Mouse (Mus musculus) MEL (cell line): Measurements from ENCODE around the gene Mnx1.

ENCODE experiments used
- EP300 ChIP-seq, 2 experiments: IDR thresholded peaks; 2 replicates each; pipeline ENCODE4 v1.6.1; 2011; ENCODE audit warnings: improper control_type of control experiment in 2 of 2, low read length in 2 of 2, low read depth in 1 of 2, mild to moderate bottlenecking in 1 of 2
- GATA1 ChIP-seq: IDR thresholded peaks from 2 replicates; pipeline ENCODE4 v1.6.1; 2011; ENCODE audit warnings: low read depth, low read length, improper control_type of control experiment
- SMC3 ChIP-seq: IDR thresholded peaks from 2 replicates; pipeline ENCODE4 v1.6.1; 2011; ENCODE audit warnings: low read depth, low read length, improper control_type of control experiment
- USF1 ChIP-seq: IDR thresholded peaks from 2 replicates; pipeline ENCODE4 v1.6.1; 2014; ENCODE audit warnings: low read depth, mild to moderate bottlenecking, inconsistent platforms, low read length, improper control_type of control experiment, moderate library complexity

DNA sequence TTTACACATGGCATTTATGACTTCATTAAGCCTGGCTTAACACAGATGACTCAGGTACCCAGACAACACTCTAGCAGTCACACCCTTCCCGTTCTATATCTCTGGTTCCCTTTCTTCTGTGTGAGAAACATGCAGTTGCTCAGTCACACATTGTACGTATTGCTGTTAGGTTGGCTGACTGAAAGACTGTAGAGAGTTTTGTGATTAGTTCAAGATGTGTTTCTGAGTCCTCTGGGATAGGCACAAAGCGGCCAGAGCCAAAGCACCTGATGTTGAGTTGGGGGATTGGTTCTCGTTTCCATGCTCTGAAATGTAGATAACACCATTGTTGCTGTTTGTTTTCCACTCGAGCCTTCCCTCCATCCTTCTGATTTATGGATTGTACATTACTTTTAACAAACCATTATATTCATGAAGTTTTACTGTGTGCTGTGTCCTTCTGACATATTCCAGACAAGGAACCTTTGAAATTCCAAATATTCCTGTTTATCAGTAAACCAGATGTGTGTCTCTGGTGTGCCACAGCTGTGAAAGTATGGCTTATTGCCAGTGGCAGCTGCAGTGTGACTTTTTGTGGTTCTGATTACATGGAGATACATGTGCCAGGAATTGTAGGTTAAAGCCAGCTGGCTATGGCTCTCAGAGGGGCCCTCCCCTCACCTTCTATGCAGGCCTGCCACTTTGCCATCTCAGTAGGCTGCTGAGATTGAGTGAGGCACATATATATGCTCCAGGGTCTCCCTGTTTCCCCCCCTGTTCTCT lies 21.2 kb downstream of the Mnx1 start:
- no peak for TF ChIP-seq GATA1
- TF ChIP-seq USF1, result no peak
- TF ChIP-seq SMC3, result no peak
- TF ChIP-seq EP300 (IDR thresholded peaks at IDR 0.05; ENCODE audit: low read depth in 1 of 2, low read length in 2 of 2), result no peak
